Mouse (Mus musculus) lung, postnatal 25 days (tissue): ENCODE measurements around the gene Spred2.

Experiments
- DNase-seq: peaks from one replicate; pipeline ENCODE4 v3.0.0; 2022; ENCODE audit warnings: low spot score

Gene Spred2

DNA sequence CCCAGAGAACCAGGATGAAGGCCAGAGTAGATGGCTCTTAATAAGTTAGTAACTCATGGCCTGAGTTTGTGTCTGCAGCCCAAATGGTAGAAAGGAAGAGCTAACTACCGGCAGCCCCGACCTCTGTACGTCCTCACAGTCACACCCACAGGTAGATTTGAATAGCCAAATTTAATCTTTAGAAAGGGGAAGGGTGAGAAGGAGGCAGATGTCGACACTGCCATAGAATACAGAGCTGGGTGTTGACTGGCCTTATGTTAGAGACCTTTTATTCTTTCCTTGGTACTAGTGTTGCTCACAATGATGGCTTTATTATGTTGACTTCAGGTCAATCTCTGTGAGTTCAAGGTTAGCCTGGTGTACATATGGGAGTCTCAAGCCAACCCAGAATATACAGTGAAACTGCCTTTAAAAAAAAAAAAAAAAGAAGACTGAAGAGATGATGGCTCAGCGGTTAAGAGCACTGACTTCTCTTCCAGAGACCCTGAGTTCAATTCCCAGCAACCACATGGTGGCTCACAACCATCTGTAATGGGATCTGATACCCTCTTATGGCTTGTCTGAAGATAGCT lies 61.2 kb downstream of the Spred2 start:
- no peak for DNase-seq

DNA sequence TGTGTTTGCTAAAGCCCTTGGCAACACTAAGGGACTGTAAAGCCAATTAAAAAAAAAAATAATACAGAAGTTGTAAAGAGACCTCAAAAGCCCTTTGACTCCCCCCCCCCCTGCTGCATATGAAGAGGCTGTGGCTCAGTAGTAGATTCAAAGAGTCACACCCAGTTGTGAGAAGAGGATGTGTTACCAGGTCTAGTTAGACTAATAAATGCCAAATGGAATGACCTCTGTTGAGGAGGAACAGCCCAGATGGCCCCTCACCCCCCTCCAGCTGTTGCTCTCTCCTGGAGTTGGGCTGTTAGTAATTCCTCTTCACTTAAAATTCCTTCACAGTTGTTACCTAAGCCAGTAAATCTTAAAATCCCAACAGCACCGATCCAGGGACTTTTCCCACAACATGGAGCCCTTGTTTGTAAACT lies 62.3 kb downstream of the Spred2 start:
- DNase-seq, result no peak

DNA sequence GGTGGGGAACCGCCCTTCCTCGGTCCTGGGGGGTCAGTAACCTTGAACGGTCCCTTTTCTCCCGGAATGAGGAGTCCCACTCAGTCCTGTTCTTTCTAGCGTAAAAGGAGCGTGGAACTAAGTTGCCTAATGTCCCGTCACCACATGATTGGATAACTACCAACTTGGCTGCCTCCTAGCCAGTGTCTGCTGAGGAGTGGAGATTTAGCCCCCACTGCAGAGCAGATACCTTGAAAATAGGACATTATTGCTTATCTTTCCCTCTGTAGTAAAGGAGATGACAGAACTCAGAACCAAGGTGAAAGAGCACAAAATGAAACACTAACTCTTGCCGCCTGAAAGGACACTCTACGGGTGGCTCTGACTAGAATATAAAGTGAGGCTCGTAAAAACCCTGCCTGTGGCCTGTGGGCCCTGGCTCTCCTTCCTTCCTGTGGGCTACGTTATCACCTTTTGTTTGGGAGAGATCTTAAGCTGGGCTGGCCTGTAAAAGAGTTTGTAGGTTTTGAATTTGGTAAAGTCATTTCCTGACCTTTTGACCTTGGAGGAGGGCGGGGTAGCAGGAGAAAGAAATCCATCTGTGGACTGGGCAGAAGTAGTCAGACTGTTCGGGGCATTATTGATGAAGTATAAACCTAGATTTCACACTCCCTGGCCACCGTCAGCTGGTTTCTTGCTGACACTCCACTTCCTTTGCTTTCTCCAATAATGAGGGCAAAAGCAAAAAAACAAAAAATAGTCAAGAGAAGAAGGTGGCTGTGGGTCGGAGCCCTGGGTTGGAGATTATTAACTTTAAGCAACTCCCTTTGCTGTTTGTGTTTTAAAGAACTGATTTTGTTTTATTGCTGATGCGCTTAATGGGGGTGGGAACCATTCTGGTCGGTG lies 62.9 kb downstream of the Spred2 start:
- DNase-seq, result no peak

DNA sequence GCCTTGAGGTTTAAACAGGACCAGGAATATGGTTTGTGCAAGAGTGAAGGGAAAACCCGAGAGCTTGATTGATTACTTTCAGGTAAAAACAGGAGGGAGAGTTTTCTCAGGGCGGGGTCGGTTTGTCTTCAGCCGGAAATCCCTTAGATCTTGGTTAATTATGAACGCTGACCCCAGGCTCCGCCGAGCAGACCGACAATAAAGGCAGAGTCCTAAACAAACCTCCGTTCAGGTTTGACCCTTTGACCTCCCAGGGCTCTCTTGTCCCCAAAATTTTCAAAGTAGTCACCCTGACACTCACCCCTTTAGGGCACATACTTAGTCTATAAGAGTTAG lies 63.5 kb downstream of the Spred2 start:
- DNase-seq, result no peak

DNA sequence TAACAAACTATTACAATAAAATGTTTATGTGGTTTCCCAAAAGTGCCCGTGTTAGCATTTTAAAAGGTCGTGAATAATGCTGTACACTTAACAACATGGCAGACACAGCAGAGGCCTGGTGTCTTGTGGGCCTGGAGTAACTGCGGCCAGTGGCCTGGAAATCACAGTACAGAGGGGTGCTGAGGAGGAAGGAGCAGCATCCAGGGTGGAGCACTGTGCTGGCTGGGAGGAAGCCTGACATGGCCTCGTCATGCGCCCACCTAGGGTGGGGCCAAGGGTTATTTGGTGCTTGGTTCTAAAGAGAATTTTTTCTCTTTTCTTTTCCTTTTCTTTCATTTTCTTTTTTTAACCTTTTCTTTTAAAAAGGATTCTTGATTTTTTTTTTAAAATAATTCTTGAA lies 64.0 kb downstream of the Spred2 start:
- no peak for DNase-seq

DNA sequence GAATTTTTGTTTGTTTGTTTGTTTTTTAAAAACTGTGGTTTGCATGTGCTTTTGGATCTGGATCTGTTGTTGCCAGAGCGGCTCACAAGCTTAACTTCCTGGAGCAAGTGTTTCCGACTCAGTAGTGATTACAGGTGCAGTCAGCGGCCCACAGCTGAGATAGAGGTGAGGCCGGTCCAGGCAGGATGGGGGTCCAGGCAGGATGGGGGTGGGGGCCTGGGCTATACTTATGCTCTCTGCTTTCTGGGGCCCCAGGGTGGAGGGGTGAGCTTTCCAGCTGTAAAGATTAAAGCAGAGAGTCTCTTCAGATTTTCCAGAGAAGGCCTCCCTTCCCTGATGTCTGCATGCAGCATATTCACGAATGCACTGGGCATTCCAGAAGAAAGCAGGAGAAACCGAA lies 64.5 kb downstream of the Spred2 start:
- no peak for DNase-seq

DNA sequence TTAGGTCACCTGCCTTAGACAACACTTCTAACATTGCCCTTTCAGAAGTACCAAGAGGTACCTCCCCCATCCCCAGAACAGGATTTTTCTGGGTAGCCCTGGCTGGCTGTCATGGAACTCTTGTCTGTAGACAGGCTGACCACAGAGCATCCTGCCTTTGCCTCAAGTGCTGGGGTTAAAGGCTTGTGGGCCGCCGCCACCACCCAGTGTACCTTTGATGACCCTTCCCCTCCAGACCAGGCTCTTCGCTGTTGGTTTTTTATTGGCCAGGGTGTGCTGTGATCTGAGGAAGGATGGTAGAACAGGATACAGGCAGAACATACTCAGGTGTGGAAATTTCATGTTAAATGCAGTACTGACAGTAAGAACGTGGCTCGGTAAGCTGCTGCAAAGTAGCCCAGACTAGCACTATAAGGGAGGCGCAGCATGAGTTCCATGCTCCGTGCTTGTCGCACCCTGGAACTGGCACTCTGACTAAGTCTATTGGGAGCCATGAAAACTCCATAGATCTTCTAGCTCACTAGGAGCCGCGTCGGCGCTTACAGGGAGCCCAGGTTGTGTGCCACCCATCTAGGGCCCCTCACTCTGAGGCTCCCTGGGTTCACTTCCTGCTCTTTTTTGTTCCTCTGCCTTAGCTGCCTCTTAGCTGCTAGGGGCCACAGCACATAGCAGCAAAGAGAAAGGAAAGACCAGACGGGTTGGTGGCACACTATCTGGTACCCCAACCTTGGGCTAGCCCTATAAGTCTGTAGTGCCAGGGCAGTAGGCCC lies 65.2 kb downstream of the Spred2 start:
- DNase-seq, result no peak

DNA sequence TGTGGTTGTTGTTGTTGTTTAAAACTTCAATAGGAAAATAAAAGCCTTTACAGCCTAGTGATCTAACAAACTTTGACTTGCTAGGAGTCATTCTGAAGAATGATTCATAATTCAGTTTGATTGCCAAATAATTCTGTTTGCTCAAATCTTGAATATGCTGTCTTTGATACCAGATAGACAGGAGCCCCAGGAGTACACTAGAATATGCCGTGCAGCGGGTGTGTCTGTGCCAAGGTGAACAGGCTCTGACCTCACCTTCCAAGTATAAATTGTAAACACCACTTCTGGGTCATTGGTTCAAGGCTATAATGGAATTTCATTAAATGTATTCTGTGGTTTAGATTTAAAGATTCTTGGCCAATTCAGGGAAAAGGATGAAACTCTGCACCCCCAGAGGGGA lies 66.6 kb downstream of the Spred2 start:
- no peak for DNase-seq

DNA sequence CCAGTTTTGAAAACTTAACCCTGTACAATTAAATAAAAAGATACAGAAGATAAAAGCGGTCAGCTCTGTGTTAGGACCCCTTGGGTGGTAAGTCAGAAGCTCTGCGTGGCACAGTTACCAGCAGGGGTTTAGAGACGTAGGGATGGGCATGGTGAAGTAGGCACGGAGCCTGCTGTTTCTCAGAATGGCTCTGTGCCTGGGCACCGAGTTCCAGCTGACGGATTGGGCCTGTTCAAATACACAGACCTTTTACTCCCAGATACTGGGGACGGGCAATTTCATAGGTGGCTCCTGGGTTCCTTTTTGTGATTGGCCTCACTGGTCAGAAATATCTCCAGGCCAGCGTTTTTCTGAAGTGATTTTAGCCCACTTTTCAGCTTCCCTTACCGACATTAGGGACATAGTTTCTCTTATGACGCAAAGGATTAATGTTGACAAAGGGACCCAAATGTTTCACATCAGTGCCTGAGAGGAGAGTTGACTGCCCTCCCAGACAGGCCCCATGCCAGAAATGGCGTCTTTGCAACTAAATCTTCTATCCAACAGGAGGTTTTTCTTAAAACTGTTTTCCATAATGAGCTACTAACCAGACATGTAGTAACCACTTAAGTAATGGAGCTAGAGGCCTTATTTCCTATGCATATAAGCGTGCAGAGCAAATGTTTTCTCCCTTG lies 67.3 kb downstream of the Spred2 start:
- peak; percentile 45 for DNase-seq

DNA sequence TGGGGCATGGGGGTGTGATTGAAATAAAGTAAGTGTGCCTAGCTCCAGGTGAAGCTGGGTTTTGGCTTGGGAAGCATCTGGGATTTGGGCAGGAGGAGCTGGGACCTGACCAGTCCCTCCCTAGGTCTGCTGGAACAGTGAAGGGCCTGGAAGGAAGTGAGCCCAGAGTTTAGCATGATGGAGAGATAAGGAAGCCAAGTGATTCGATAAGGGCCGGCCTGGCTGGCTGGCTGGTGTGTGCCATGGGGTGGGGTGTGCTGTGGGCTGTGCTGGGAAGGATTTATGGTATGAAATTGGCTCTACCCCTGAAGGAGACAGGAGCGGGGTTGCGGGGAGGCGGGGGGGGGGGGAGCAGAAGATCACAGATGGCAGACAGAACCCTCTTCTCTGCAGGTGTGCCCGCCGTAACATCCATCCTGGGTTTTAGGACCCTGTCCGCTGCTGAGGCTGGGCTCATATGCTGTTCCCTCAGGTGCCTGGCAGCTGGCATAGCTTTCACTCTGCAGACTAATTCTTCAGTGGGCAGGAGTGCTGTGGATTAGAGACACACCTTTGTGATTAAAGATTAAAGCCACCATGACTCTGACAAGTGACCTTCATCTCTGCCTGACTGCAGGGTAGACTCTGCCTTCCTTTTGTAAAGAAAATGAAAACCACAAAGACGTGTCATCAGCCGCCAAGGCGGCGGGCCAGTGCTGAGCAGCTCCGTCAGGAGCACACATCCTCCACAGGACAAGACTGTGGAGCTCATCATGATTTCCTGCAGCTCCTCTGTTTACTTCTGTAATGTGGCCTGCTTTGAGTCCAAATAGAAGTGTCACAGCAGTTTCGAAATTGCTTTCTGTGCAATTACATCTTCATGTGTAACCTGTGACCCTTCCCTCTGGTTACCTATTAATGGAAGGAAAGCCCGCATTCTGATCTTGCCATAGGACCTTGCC lies 68.4 kb downstream of the Spred2 start:
- DNase-seq, result peak; percentile 26

DNA sequence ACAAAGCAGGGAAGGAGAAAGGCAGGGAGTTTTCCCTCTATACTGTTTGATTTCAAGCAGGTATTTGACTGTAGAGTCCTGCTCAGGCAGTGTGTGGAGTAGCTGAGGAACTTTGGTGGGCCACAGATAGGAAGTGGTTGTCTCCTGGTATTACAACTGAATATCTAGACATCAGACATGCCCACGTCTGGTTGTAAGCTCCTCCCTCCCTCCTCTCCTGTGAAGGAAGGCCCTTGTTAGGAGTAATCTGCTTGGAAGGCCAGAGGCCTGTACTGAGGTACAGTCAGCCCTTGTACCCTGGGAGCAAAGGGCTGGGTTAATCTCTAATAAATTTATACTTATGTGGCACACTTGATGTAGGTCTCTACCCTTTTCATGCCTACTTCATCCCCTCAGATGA lies 69.6 kb downstream of the Spred2 start:
- DNase-seq, result no peak

DNA sequence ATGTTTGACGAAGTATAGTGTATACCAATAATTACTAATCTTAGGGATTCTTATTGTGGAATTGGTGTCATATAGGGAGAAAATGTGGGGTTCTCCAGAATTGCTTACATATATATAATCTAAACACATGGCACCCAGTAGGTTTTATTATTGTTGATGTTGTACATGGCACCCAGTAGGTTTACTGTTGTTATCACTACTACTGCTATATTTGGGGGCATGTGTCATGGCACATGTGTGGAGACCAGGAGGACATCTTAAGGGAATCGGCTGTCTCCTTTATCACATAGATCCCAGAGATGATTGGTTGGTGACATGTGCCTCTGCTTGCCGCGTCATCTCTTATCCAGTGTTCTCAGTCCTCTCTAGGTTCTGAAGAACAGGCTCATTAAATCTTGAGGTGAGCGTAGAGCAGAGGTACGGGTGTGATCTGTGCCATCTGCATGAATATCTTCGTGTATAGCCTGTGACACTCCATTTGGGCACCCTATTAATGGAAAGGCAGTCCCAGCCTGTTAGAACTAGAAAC lies 70.2 kb downstream of the Spred2 start:
- DNase-seq, result no peak

DNA sequence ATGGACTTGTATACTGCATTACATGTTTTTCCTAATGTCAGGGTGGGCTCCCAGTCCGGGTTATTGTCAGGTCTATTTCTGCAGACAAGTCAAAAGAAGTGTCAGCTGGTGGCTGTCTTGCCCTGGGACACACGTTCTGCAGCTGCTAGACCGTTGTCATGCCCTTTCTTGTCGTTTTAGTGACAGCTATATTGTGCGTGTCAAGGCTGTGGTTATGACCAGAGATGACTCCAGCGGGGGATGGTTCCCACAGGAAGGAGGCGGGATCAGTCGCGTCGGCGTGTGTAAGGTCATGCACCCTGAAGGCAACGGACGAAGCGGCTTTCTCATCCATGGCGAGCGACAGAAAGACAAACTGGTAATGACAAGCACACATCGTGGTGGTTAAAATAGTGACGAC lies 73.8 kb downstream of the Spred2 start:
- no peak for DNase-seq

DNA sequence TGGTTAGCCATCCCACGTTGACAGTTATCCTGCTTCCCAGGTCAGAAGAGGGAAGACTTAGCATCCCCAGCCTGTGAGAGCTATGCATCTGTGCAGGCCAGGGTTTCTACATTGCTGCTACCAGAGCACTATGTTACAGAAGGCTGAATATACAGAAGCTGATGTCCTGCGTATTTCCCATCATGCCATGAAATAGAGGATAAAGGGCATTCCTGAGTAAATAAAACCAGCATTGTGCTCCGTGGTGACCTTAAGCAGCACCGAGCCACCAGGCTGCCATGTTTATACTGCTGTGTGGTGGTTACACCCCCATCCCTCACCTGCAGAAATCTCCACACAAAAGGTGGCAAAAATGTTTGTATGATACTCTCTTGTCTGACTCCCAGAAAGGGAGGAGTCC lies 78.7 kb downstream of the Spred2 start:
- DNase-seq, result no peak

DNA sequence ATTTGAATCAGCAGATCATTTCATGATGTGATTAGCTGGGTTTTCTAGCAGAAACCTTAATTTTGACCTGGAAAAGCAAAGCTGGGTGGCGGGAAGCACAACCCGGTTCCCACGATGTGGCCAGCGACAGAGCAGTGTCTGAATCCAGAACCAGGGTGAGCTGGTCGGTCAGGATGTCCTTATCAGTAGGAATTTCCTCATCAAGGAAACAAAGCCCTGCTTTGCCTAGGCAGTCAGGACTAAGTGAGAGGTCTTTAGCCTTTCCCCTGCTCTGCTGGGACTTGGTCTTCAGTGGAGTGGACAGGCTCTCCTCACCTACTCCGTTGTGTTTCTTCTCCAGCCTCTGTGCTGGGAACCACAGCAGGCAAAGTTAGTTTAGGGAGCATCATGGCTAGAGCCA lies 83.5 kb downstream of the Spred2 start:
- no peak for DNase-seq

DNA sequence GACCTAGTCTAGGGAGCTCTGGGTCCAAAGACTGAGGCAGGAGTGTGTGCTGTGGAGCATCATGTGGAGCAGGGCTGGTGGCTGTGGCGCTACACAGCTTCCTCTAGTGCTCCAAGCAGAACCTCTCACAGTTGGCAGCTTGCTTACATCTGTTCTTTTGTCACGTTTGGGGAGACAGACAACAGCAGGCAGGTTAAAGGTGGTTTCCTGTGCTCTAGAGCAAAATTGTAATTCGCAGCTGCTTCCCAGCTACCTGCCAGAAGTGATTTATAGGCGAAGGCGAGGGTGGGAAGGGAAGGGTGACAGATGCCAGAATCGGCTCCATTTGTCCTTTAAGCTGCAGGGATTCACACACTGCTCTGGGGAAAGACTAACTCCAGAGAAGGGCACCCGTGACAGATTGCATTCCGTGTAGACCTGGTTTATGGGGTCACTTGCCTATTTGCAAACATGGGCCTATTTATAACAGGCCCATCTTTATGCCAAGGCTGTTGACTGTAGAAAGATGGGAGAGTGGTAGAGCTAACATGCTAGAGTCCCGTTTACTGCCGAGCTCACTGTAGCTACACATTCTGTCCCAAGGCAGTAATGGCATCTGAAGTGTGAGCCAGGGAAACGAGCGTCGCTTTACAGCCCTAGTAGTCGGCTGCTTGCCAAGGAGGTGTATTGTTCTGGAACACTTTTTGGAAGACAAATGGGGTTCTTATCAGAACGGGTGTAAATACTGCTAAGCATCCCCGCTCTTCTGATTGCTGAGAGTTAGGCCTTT lies 87.2 kb downstream of the Spred2 start:
- no peak for DNase-seq

DNA sequence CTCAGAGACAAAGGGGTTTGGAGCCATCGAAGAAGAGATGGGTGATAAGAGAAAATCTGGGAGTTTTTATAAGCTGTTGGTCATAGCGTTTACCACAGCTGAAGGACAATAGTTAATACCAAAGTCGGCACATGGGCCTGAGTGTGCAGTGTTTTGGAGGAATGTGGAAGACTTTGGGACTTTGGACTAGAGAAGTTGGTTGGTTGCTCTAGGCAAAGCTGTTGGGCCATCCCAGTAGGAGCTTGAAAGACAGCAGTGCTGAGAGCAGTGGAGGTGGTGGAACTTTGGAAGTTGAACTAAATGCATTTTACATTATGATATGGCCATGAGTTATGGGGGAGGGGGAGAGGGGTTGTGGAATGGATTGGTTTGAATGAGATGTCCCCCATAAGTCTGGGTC lies 89.2 kb downstream of the Spred2 start:
- no peak for DNase-seq

DNA sequence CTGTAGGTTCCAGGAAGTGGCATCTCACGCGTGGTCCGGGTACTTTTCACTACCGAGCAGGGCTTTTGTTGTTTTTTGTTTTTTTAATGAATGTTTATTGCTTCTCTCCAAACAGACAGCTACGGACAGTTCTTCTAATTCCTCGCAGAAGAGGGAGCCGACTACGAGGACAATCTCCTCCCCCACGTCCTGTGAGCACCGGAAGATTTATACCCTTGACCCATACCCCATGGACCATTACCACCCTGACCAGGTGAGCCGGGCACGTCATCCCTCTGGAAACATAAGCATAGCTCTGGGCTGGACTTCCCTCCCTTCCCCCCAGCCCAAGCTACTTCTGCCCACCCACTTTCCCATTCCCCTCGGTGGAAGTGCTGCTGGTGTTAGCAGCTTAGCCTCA lies 93.8 kb downstream of the Spred2 start:
- DNase-seq, result no peak

DNA sequence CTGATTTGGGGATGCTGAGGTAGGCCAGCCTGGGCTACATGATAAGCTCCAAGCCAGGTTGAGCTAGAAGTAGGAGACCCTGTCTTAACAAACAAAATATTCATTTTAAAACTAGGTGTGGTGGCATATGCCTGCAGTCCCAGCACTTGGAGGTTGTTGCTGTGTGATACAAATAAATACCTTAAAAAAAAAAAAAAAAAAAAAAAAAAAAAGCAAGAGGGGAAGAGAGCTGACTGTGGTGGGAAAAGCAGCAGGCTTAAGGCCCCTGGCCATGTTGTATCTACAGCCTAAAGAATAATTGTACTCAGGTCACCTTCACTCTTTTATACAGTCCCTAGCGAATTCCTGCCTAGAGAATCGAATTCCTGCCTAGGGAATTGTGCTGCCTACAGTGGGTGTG lies 94.7 kb downstream of the Spred2 start:
- no peak for DNase-seq

DNA sequence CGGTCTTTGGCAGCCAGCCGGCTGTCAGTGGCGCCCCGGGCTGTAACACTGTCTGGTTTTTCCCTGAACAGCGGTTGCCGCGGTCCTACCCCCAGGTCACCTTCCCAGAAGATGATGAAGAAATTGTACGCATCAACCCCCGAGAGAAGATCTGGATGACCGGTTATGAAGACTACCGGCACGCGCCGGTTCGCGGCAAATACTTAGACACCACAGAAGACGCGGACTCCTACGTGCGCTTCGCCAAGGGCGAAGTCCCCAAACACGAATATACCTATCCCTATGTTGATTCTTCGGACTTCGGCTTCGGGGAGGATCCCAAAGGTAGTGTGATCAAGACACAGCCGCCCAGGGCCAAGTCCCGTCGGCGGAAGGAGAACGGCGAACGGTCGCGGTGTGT lies 96.5 kb downstream of the Spred2 start:
- DNase-seq, result no peak

DNA sequence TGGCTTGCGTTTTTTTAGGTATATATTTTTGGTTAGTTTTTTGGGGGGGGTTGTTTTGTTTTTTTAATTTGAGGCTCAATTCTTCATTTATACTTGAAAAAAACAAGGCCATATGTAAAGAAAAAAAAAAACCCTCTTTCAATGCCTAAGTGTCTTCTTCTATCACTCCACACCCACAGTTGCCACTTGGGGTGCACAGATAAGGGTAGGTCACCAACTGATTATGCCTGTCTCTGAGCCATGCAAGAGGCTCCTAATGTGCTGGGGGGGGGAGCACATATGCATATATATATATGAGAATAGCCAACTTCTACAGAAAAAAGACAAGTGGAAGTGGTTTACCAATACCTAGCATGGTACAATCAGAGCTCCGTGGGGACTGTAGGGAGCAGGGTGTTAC lies 98.3 kb downstream of the Spred2 start:
- DNase-seq, result no peak
